Mouse (Mus musculus) activated CD4-positive, CD25-positive, alpha-beta regulatory T cell, adult 4 months (primary cell): ENCODE data around the gene Scn3a. TPM values are rescaled to one million over a fixed set of nuclear protein-coding genes. Genes with fewer than 3 reads are reported as not detected.

Experiments
- ATAC-seq: one replicate; pipeline ENCODE4 v1.8.0; 2017
- polyA plus RNA-seq, 2 experiments: library from polyadenylated mRNA; unstranded; fragments of 100-300 nt; shearing (Covaris generic); gene quantifications; one replicate each; pipeline ENCODE4 v1.2.1; 2017

Scn3a gene
- under 1 TPM in 1 of 2 experiments, not detected in 1; 0.11 TPM for polyA plus RNA-seq

DNA sequence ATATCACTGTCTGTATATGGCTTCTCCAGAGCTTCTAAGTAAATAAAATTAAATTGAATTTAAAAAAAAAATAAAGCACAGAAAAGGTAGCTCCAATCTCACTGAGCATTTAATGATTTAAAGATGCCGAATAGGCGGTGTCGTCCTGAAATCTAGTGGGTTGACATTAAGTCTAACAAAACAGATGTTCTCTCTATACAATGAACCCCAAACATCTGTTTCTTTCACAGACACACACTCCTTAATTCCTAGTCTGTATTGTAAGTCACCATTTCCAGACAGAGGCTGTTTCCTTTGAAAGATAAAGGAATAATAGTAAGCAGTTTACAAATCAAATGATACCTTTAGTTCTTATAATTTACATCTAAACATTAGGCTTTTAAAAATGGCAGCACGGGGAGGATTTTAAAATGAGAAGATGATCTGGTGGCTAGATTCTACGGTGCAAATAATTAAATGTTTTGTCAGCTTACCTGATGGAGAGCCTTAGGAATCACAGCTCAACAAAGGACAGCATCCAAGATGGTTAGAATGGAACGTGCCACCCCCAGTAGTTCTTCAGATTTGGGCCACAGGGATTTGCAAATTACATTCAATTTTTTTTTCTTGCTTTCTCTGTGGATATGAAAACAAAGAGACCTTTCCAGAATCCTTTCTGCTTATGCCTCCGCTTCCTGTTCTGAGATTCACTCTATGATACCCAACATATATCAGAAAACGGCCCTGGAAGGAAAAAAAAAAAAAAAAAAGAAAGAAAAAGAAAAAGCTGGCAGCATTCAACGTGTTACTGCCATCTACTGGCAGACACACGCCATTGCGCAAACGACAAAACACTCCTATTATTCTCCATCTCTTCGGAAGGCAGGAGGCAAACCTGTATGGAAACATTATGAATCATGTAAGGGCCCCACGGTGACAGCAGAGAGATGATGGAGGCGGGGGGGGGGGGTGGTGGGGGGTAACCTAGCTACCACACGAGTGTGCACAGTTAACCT, at the start of gene Scn3a:
Scn3a (minus strand) TSS at position 835 of the 995 bp plus-strand sequence.
- no peak for ATAC-seq

DNA sequence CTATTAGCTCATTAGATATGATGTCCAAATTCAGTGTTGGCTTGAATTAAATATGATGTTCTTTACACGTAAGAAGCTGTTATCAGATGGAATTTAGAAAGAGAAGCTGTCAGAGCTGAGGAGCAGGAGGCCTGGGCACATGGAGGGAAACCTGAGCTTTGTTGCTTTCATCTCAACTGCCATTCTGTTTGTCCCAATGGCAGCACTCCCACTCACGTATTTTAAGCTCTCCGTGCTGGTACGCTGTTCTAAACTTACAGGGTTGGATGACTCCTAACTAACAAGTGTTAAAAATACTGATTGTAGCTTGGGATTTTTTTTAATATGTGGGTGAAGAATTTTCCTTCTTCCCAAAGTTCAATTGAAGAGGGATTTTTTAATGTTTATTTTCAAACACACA, 44.5 kb upstream of the Scn3a start:
- no peak for ATAC-seq

DNA sequence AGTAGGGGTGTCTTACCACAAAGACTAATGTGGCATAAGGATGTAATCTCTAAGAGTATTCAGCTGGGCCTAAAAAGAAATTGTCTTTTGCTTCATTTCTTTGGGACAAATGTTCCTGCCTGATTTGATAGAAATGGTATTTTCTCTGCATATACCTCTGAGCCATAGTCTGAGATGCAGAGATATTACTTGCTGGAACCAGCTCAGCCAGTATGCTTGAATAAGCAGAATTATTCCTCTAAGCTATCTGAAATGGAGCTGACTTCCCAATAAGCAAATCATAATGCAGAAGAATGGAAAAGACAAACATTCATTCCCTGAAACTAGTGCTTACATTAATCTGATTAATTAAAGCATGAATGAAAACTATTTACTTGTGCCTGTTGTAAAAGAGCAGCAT, 40.4 kb upstream of the Scn3a start:
- no peak for ATAC-seq

GRCm38 (mm10) chr2:65587679-65588078, 20.3 kb upstream of the Scn3a start:
- ATAC-seq = no peak

GRCm38 (mm10) chr2:65567925-65568324, 498 bp upstream of the Scn3a start:
- no peak for ATAC-seq

- no peak for ATAC-seq
Observed at GRCm38 (mm10) chr2:65563898-65564297, 3.5 kb downstream of the Scn3a start.

GRCm38 (mm10) chr2:65557719-65558118, 9.7 kb downstream of the Scn3a start:
- ATAC-seq = no peak

DNA sequence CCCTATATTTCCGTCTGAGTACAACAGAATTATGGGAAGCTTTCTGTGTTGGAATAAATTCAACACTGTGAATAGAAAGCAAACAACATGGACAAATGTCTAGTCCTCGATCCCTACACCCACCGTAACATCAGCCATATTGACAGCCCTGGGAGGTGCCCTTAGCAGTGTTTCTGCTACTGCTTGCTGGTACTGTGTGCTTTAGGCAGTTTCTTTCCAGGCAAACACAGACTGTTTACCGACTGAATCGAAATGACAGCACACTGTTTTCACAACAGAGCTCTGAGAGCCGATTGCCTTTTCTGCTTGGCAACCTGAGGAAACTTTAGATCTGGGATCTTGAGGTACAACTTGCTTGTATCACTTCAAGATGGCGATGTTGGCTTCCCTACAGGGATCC, 12.8 kb downstream of the Scn3a start:
- ATAC-seq = no peak

DNA sequence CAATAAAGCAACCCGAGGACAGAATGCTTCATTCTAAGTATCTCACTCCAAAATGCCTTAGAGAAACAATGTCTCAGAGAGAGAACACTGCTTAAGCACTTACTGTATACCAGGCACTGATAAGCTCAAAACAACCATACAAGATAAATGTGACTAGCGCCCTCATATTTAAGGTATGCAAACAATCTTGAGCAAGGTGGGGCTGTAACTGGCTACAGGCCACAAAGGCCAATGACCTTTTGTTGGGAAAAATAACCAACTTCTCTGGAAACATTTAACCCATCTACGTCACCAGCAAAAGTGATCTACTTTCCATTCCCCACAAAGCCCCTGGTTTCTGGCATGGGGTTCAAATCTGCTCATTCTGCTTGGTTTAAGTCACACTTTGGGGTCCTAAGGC, 14.0 kb downstream of the Scn3a start:
- no peak for ATAC-seq

DNA sequence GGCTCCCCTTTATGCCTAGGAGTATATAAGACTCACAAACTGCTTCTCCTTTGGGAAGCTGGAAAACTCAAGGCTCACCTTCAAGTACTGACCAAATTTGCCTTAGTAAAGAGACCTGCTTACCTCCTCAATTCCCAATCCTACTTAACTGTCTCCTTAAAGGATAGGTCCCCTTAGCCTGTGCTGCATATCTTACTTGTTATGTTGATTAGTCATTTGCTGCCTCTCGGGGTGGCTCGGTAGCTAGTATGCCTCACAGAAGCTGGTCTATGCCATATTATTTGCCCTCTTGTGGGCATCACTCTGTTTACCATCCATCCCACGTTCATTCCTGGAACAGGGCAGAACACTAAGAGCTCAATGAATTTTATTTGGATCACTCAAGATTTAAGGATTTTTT, 14.7 kb downstream of the Scn3a start:
- ATAC-seq = no peak

- no peak for ATAC-seq
Observed at GRCm38 (mm10) chr2:65552222-65552621, 15.2 kb downstream of the Scn3a start.

DNA sequence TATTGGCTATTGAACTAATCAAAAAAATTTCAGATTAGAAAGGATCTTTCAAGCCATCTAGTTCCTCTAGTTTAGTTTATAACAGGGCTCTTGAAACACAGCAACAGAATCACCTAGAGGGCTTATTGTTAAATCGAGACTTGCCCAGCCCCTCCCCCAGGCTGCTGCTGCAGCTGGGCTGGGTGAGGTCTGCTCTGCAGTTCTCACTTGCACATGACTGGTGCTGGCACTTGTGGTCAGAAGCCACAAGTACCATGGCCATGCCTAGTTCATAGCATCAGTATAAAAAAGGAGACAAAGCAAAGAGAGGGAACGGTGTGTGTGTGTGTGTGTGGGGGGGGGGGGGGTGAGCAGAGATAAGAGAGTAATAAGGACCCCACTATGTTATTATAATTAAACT, 15.7 kb downstream of the Scn3a start:
- no peak for ATAC-seq

DNA sequence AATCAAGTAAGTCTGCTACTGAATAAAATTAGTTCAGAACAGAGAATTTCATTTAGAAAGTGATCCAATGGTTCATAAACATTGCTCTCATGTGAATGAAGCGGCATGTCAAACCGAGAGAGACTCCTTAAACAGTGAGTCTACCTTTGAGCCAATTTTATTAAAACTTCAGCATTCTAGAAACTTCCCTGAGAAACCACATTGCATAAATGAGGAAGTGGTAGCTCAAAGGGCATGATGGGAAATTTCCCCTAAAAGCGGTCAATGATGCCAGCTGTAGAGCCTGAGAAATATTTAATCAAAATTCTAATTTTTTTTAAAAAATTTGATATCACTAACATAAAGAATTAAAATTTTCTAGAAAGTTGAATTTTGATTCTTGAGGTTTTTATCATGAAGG, 16.9 kb downstream of the Scn3a start:
- ATAC-seq = no peak

- no peak for ATAC-seq
Observed at GRCm38 (mm10) chr2:65548665-65549064, 18.8 kb downstream of the Scn3a start.

GRCm38 (mm10) chr2:65547341-65547740, 20.1 kb downstream of the Scn3a start:
- ATAC-seq = no peak

- no peak for ATAC-seq
Observed at GRCm38 (mm10) chr2:65542906-65543592, 24.4 kb downstream of the Scn3a start.

GRCm38 (mm10) chr2:65541781-65542180, 25.6 kb downstream of the Scn3a start:
- no peak for ATAC-seq

DNA sequence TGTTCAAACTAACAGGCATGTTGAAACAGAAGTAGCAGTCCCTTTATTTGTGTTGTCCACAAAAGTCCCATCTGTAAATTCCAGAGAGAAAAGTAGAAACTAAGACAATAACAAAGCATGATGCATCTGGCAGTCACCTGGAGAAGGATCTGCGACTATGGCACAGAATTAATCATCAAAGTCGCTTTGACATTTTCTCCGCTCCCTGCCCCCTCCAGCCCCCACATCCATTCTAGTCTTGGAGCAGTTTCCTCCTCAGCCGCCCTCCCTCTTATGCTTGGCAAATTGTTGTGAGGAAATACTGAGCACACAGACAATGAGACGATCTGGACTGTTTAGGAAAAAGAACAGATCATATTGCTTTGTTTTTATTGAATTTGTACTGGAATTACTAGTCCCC, 29.0 kb downstream of the Scn3a start:
- ATAC-seq = no peak

DNA sequence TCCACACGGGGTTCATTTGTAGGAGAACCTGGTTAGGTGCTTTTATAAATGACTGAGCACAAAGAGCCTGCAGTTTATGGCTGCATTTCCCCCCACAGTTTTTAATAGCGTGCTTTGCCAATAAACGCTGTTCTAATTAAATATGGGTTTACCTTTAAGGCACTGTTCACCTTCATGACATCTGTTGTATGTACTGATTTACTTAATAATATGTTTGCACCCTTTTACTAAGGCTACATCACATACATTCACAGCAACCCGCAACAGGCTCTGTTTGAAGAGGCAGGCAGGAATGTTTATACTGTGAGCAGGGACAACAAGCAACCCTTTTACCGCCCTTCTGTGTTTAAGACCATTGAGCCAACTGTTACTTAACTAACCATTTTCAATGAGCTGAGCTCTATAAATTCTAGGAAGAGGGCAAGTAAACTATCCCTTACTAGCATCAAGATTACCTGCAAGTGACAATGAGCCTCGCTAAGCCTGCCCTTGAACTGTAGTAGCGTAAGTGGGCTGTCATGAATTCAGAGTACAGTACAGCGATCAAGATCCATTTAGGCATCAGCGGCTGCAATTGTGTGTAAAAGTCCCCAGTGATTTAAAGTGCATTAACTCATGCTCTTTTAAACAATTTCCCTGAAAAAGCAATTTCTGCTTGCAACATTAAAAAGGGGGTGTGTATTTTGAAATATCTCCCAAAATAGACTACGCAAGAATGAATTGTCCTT, 35.1 kb downstream of the Scn3a start:
- ATAC-seq = no peak

- no peak for ATAC-seq
Observed at GRCm38 (mm10) chr2:65529148-65529547, 38.3 kb downstream of the Scn3a start.

- ATAC-seq = no peak
Observed at GRCm38 (mm10) chr2:65516703-65517102, 50.7 kb downstream of the Scn3a start.

DNA sequence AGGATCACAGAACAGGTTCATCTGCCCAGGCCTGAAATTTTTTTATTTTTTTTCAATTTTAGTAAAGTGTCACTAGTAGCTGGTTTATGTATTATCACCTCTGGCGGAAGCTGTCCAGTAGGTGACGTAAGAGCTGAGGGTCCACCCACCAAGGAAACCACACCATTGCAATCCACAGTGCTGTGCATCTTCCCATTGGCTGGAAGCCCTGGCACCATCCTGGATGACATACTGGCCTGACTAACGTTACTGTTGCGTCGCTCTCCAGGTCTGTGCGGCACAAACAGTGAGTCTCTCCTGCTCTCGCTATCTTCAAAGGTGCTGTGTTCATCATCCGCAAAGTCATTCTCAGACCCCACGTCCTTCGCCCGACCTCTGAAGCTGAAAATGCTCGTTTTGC, 59.2 kb downstream of the Scn3a start:
- no peak for ATAC-seq

- no peak for ATAC-seq
Observed at GRCm38 (mm10) chr2:65490450-65490849, 77.0 kb downstream of the Scn3a start.
